Mouse (Mus musculus) CH12.LX (cell line): Measurements from ENCODE around the gene Heyl.

Experiments
- CTCF ChIP-seq, 2 experiments: IDR thresholded peaks in 1 of 2; conservative IDR thresholded peaks in 1 of 2; 2 replicates each; pipeline ENCODE4 v1.5.1; 2011 to 2012; ENCODE audit warnings: low read depth in 2 of 2, low read length in 2 of 2, improper control_type of control experiment in 1 of 2, inconsistent platforms in 1 of 2, mild to moderate bottlenecking in 1 of 2, moderate library complexity in 1 of 2
- NRF1 ChIP-seq: IDR thresholded peaks from 2 replicates; pipeline ENCODE4 v1.6.1; 2014; ENCODE audit warnings: low read depth, mild to moderate bottlenecking, inconsistent platforms, low read length, improper control_type of control experiment, moderate library complexity
- POLR2A ChIP-seq: IDR thresholded peaks from 2 replicates; pipeline ENCODE4 v1.6.1; 2011; ENCODE audit warnings: low read depth, mild to moderate bottlenecking, improper control_type of control experiment, low read length
- USF2 ChIP-seq: conservative IDR thresholded peaks from 2 replicates; pipeline ENCODE4 v1.6.1; 2011; ENCODE audit warnings: low read depth, low read length, improper control_type of control experiment
- ZKSCAN1 ChIP-seq: IDR thresholded peaks from 2 replicates; pipeline ENCODE4 v1.6.1; 2012; ENCODE audit warnings: low read depth, inconsistent platforms, low read length, improper control_type of control experiment, borderline replicate concordance

GRCm38 (mm10) chr4:123219720-123220357, 13.5 kb upstream of the Heyl start:
- TF ChIP-seq CTCF (conservative IDR thresholded peaks at IDR 0.05 in 1 of 2, IDR thresholded peaks at IDR 0.05 in 1 of 2; ENCODE audit: low read depth in 2 of 2, low read length in 2 of 2) (peak; percentile 94), POLR2A (no peak), USF2 (no peak), ZKSCAN1 (no peak), NRF1 (no peak)
